Mouse (Mus musculus) stomach, embryonic 14.5 days (tissue): ENCODE measurements around the gene Yars. TPM values are rescaled to one million over a fixed set of nuclear protein-coding genes. Genes with fewer than 3 reads are reported as not detected.
A peak's percentile ranks its signal among the peaks of the same experiment; 100 is the strongest.

ENCODE experiments used
- ATAC-seq: fragments of 200-750 bp; cut with Nextera tagmentation; 2 replicates; pipeline ENCODE4 v1.8.0; 2017; ENCODE audit warnings: low read depth, moderate TSS enrichment; ENCODE audit not compliant: insufficient number of reproducible peaks, insufficient read depth, low FRiP score
- H3K27ac ChIP-seq: fragments of 300-500 bp; sonication (generic); 2 replicates; pipeline ENCODE4 v1.5.1; 2014; ENCODE audit warnings: mild to moderate bottlenecking, low read length, moderate library complexity, mixed read lengths
- H3K27me3 ChIP-seq: fragments of 300-500 bp; sonication (generic); 2 replicates; pipeline ENCODE4 v1.6.1; 2014; ENCODE audit warnings: low read length, control low read depth, mixed read lengths; ENCODE audit not compliant: control insufficient read depth, insufficient read depth
- H3K36me3 ChIP-seq: fragments of 300-500 bp; sonication (generic); 2 replicates; pipeline ENCODE4 v1.6.1; 2014; ENCODE audit warnings: mild to moderate bottlenecking, control low read depth, low read length, moderate library complexity, mixed read lengths; ENCODE audit not compliant: control insufficient read depth, insufficient read depth
- H3K4me1 ChIP-seq: fragments of 300-500 bp; sonication (generic); 2 replicates; pipeline ENCODE4 v1.6.1; 2014; ENCODE audit warnings: low read length, control low read depth, mixed read lengths; ENCODE audit not compliant: control insufficient read depth, insufficient read depth
- H3K4me2 ChIP-seq: fragments of 300-500 bp; sonication (generic); replicated peaks from 2 replicates; pipeline ENCODE4 v1.6.1; 2014; ENCODE audit warnings: low read depth, low read length, control low read depth
- H3K4me3 ChIP-seq: fragments of 300-500 bp; sonication (generic); 2 replicates; pipeline ENCODE4 v1.5.1; 2014; ENCODE audit warnings: low read depth, low read length, control low read depth
- H3K9ac ChIP-seq: fragments of 300-500 bp; sonication (generic); replicated peaks from 2 replicates; pipeline ENCODE4 v1.6.1; 2014; ENCODE audit warnings: low read depth, mild to moderate bottlenecking, control low read depth, low read length, moderate library complexity, mixed read lengths
- H3K9me3 ChIP-seq: fragments of 300-500 bp; sonication (generic); 2 replicates; pipeline ENCODE4 v1.6.1; 2016; ENCODE audit warnings: low read depth, low read length, control low read depth; ENCODE audit not compliant: control insufficient read depth
- WGBS: fragments of 180-500 bp; shearing (Covaris S2); extraction: QIAGEN DNeasy Blood & Tissue Kit; methylation state at CpG from one replicate; pipeline ENCODE4 v1.1.7; 2014; 5-methylcytosine and 5-hydroxymethylcytosine counted together
- polyA plus RNA-seq: library from polyadenylated mRNA; unstranded; fragments of >200 nt; fragmentation: Nextera tagmentation; extraction: Ambion mirVana; gene quantifications from 2 replicates; pipeline ENCODE4 v1.2.1, GENCODE M21; 2014

Gene Yars
- polyA plus RNA-seq, 1 experiment from 2014 or later = 81.6 TPM

DNA sequence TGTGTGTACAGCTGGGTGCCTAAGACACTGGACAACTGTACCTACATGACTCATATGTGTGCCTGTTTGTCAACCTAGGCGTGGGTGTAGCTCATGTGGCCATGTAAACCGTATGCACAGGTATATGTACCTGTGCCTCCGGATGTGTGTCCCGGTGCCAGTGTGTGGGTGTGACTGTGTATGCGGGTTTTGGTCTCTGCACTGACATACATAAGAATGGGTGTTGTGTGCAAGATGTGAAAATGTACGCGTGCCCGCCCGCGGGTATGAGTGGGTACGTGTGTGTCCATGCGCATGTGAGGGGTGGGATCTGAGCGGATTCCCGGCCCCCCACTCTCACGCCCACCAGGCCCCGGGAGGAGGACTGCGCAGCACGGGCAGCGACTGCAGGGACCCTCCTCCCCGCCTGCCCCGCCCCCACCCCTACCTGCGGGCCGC is 49.0 kb downstream of the Yars start:
- H3K9me3 ChIP-seq = no peaks in the 10 kb centered on the region
- peak overlapping the region; percentile 96 for H3K4me2 ChIP-seq
- peak overlapping the region; percentile 48; the same call in 1 of the 2 replicates for H3K27ac ChIP-seq
- ATAC-seq = peak; percentile 30
- 2% methylated on average over 21 of the region's 23 CpGs for WGBS
- peak overlapping the region; percentile 80 for H3K4me3 ChIP-seq
- H3K36me3 ChIP-seq = no peaks in the 10 kb centered on the region
- H3K27me3 ChIP-seq = no peaks in the 10 kb centered on the region
- peaks cover 18% of the 10 kb centered on the region for H3K4me1 ChIP-seq
- peak overlapping the region; percentile 65 for H3K9ac ChIP-seq

DNA sequence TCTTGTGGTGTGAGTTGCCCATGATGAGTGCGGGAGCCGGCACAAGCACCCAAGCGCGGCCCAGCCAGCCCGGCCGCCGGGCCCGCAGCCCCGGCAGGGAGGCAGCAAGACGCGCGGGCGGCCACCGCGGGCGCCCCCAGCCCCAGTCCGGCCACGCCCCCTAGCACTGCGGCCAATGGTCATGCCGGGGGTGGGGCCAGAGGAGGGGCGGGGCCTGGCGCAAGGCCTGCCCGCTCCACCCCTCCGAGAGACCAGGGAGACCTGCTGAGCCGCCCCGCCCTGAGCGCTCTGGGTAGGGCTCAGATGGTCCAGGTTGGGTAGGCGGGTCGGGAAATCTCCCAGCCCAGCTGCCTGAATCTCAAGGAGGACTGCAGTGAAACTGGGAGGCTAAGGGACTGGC is 49.5 kb downstream of the Yars start:
- Histone ChIP-seq H3K4me1 (peaks cover 18% of the 10 kb centered on the region), H3K4me3 (peak overlapping the region; percentile 80), H3K36me3 (no peaks in the 10 kb centered on the region), H3K27ac (peak overlapping the region; percentile 48; the same call in 1 of the 2 replicates), H3K4me2 (peak overlapping the region; percentile 96), H3K27me3 (no peaks in the 10 kb centered on the region), H3K9ac (peak overlapping the region; percentile 65), H3K9me3 (no peaks in the 10 kb centered on the region)
- WGBS = under 1% methylated on average over 22 of the region's 29 CpGs
- peak; percentile 91 for ATAC-seq

DNA sequence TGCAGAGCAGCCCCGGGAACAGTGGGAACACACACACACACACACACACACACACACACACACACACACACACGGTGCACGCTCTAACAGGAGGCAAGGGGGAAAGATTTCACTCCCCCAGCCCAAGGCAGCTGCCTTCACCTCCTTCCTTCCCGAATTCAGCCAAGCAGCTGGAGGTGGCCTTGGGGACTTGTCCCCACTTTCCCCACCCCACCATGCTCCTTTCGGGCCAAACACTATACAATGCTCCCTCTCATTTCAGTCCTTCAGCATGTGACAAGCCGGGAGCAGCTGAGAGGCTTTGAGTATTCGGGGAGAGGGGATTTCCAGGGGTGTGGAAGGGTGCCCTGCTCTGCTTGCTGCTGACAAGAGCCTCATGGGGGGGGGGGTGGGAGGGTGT is 52.3 kb downstream of the Yars start:
- ATAC-seq = no peak
- WGBS = 28% methylated on average over 6 of the region's 7 CpGs
- Histone ChIP-seq H3K27ac (peak overlapping the region; percentile 6; the same call in 1 of the 2 replicates), H3K27me3 (no peaks in the 10 kb centered on the region), H3K36me3 (no peaks in the 10 kb centered on the region), H3K4me2 (no peak overlapping the region), H3K4me3 (no peak overlapping the region), H3K4me1 (peaks cover 23% of the 10 kb centered on the region), H3K9me3 (no peaks in the 10 kb centered on the region), H3K9ac (no peak overlapping the region)

DNA sequence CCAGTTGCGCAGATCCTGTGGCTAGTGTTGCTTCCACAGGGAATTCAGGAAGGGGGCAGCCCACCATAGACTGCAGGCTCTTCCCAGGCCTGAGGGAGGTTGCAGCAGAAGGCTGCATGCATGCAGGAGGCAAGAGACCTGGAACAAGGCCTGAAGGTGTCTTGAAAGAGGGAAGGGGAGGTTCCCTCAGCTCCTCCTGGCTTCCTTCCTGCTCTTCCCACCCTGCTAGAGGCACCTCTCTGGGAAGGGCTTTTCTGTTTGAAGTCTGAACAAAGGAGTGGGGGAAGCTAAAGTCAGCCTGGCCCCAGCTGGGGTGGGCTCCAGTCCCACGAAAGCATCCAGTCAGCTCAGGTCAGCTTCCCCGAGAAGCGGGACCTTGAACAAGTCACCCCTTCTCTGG is 52.8 kb downstream of the Yars start:
- no peak overlapping the region for H3K4me3 ChIP-seq
- WGBS = 47% methylated on average over 4 of the region's 4 CpGs
- no peaks in the 10 kb centered on the region for H3K9me3 ChIP-seq
- ATAC-seq = no peak
- H3K27ac ChIP-seq = peak overlapping the region; percentile 6; the same call in 1 of the 2 replicates
- H3K4me2 ChIP-seq = no peak overlapping the region
- no peak overlapping the region for H3K9ac ChIP-seq
- peaks cover 23% of the 10 kb centered on the region for H3K4me1 ChIP-seq
- H3K27me3 ChIP-seq = no peaks in the 10 kb centered on the region
- no peaks in the 10 kb centered on the region for H3K36me3 ChIP-seq

DNA sequence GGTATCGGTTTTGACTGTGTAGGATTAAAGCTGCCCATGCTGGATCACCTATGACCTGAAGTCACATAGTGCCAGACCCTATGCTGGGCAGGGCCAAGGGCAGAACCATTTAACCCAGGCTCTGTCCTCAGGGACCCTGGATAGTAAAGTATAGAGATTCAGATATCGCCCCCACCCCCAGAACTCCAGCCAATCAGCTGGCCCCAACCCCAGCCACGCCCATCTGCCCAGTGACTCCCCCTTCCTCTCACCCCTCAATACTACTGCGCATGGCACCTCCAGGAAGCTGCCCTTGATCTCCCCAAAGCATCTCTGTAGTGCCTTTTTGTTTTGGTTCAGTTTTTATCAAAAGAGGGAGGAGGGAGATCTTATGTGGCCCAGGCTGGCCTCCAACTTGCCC is 53.2 kb downstream of the Yars start:
- Histone ChIP-seq H3K27me3 (0 out of 2 replicates have a peak, but pooled peaks cover 2% of the 10 kb centered on the region), H3K4me2 (no peak overlapping the region), H3K27ac (peak overlapping the region; percentile 6; the same call in 1 of the 2 replicates)

DNA sequence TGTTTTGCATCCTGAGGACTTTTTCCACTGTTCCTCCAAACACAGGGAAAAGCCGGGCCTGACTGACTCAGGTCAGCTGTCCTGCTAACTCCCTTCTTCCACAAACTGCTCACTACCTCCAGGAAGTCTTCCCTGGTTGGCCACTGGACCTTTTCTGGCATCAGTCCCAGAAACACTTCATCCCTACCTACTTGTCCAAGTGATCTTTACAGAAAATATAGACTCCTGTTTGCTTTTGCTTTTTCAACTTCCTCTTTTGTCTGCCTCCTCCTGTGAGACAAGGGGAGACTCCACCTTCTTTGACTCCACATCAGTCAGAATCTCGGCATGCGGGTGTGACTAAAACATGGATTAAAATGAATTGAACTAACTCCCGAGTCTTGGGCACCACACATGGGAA is 55.2 kb downstream of the Yars start:
- Histone ChIP-seq H3K4me3 (no peak overlapping the region), H3K4me2 (no peak overlapping the region), H3K27me3 (0 out of 2 replicates have a peak, but pooled peaks cover 4% of the 10 kb centered on the region), H3K9me3 (no peaks in the 10 kb centered on the region), H3K9ac (no peak overlapping the region), H3K27ac (no peak overlapping the region), H3K36me3 (no peaks in the 10 kb centered on the region), H3K4me1 (peaks cover 13% of the 10 kb centered on the region)
- no peak for ATAC-seq
- WGBS = 42% methylated on average over 4 of the region's 4 CpGs

More for the DNA sequence above, 53.2 kb downstream of the Yars start:
- Histone ChIP-seq H3K9ac (no peak overlapping the region), H3K4me1 (peaks cover 23% of the 10 kb centered on the region), H3K9me3 (no peaks in the 10 kb centered on the region), H3K36me3 (no peaks in the 10 kb centered on the region), H3K4me3 (no peak overlapping the region)
- no peak for ATAC-seq
- 40% methylated on average over 4 of the region's 4 CpGs for WGBS

DNA sequence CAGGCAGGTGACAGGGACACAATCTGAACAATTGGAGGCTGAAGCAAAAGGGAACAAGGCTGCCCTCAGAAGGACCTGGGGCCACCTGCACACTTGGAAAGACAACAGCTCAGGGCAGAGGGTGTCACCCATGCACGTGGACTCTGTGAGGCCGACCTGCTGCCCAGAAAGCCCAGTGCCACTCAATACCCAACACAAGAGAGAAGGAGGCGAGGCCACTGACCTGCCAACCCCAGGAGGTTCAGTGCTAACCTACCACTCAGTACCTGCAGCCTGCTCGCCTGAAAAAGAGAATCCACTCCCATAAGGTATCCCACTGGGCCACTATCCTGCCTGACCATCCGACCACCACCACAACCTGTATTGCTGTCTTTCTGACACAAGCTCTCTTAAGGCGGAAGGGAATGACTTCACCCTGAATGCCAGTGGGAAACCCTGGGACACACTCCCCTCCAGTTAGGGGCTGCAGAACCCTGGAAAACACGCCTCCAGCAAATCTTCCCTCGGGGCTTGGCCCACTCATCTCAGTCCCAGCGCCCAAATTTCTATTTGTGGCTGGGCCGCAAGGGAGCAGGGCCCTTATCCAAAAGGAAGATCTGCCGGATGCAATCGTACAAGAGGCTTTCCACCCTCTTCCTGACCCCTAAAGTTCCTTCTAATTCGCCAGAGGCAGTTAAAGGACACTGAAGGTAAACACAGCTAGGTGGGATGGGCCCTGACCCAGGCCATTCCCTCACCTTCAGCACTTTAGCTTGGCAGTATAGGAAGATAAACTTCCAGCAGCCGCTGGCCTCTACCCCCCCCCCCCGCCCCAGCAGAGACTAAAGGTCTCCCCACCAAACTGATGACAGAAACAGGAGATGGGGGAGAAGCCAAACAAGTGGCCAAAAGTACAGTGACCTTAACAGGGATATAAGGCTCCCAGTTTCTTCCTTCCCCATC is 57.1 kb downstream of the Yars start:
- Histone ChIP-seq H3K9ac (0 out of 2 replicates have a peak overlapping the region, but pooled peaks have one; percentile 3), H3K4me3 (peak overlapping the region; percentile 47; the same call in 1 of the 2 replicates), H3K36me3 (no peaks in the 10 kb centered on the region), H3K4me2 (peak overlapping the region; percentile 95), H3K27me3 (0 out of 2 replicates have a peak, but pooled peaks cover 4% of the 10 kb centered on the region), H3K27ac (no peak overlapping the region), H3K4me1 (peaks cover 19% of the 10 kb centered on the region), H3K9me3 (no peaks in the 10 kb centered on the region)
- WGBS = 40% methylated on average over 15 of the region's 15 CpGs
- ATAC-seq = no peak

DNA sequence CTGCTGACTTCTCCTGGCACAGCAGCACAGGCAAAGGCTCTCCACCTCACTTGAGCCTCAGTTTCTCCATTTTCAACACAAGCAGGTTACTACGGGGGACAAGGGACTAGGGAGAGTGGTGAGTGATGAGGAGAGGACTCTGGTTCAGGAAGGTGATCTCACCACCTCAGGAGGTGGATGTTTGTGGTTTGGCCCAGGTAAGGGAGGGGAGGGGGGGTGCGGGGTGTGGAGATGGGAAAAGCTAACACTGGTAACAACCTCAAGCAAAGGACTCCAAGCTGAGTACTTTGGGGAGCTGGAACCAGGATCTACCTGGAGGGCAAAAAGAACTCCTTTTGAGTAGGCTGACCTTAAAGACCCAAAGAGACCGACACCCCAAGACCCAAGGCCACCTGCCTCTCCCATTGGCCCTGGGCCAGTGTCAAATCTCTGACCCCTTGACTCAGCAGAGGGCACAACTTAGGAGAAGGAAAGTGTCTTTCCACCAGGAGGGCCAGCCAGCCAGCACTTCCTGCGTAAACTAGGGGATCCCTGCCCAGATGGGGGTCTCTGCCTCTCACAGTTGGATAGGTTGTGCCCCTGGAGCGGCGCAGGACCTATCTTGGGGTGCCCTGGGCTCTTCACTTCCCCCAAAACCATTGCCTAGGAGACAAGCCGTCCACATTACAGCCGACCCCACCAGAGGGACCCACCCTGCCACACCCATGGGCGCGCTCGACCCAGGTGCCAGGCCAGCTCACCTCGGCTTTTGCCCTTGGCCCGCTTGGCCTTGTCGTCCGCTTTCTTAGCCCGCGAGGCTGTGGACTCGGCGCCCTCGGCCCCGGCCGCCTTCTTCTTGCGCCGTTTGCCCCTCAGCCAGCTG is 58.1 kb downstream of the Yars start:
- no peaks in the 10 kb centered on the region for H3K36me3 ChIP-seq
- no peak for ATAC-seq
- H3K9ac ChIP-seq = peak overlapping the region; percentile 53
- 13% methylated on average over 23 of the region's 24 CpGs for WGBS
- peaks cover 15% of the 10 kb centered on the region for H3K4me1 ChIP-seq
- no peaks in the 10 kb centered on the region for H3K9me3 ChIP-seq
- H3K4me2 ChIP-seq = peak overlapping the region; percentile 95
- 0 out of 2 replicates have a peak, but pooled peaks cover 4% of the 10 kb centered on the region for H3K27me3 ChIP-seq
- peak overlapping the region; percentile 52; the same call in 1 of the 2 replicates for H3K27ac ChIP-seq
- H3K4me3 ChIP-seq = peak overlapping the region; percentile 47
